Mouse (Mus musculus): Measurements from ENCODE around the gene Vat1l. TPM values are rescaled to one million over a fixed set of nuclear protein-coding genes. Genes with fewer than 3 reads are reported as not detected.

The Vat1l gene
- polyA plus RNA-seq, 1 experiment from 2014 or later: 2.0 TPM

DNA sequence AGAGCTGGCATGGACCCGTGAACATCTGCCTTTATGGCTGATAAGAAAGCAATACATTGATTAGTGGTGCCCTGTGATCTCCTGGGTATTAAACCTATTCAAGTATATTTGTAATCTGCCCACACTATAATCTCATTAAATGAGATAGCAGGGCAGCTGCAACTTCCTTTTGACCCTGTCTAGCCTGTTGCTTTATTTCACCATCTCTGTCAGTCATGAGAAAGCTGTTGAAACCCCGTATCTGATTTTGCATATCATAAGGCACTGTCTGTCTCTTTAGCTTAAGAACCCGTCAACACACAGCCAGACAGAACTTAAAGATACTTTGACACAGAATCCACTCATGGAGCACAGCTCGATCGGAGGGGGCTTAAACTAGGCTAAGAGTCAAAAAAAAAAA is 213.1 kb downstream of the Vat1l start:
- no peak overlapping the region for H3K4me2 ChIP-seq (replicated peaks; ENCODE audit: low read depth)
- no peaks in the 10 kb centered on the region for H3K9me3 ChIP-seq (ENCODE audit: control insufficient read depth, low read length)
- no peaks in the 10 kb centered on the region for H3K36me3 ChIP-seq (ENCODE audit: control insufficient read depth, insufficient read depth, low read length)
- TF ChIP-seq CTCF (IDR thresholded peaks at IDR 0.05; ENCODE audit: low read depth): no peak
- no peak for TF ChIP-seq EP300 (optimal IDR thresholded peaks at IDR 0.05)
- H3K4me3 ChIP-seq (ENCODE audit: low read depth, low read length): no peak overlapping the region
- 86% methylated on average over 5 of the region's 5 CpGs for WGBS
- ATAC-seq (ENCODE audit: low FRiP score, low TSS enrichment): no peak
- DNase-seq (ENCODE audit: low spot score): no peak
- no peaks in the 10 kb centered on the region for H3K4me1 ChIP-seq (replicated peaks; ENCODE audit: control insufficient read depth, insufficient read depth)
- no peaks in the 10 kb centered on the region for H3K27me3 ChIP-seq (ENCODE audit: control insufficient read depth, insufficient read depth, low read length)
- no peak overlapping the region for H3K9ac ChIP-seq (ENCODE audit: low read length)
- no peak overlapping the region for H3K27ac ChIP-seq (replicated peaks)

DNA sequence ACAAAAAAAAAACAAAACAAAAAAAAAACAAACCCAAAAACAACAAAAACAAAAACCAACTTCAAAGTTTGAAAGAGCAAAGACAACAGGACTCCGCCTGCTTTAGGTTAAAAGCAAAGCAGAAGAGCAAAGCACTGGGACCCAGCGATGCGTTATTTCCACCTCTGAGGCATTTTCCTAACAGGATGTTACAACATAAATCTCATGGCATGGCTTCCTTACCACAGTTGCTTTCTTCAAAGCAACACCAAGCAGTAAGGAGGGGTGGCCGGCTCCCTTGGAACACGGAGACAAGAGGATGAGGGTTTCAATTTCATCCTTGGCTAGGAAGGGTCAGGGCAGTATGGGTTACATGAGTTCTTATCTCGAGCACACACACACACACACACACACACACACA is 213.5 kb downstream of the Vat1l start:
- Histone ChIP-seq H3K9ac (ENCODE audit: low read length) (no peak overlapping the region), H3K4me1 (replicated peaks; ENCODE audit: control insufficient read depth, insufficient read depth) (no peaks in the 10 kb centered on the region), H3K36me3 (ENCODE audit: control insufficient read depth, insufficient read depth, low read length) (no peaks in the 10 kb centered on the region), H3K27ac (replicated peaks) (no peak overlapping the region), H3K4me2 (replicated peaks; ENCODE audit: low read depth) (no peak overlapping the region), H3K4me3 (ENCODE audit: low read depth, low read length) (no peak overlapping the region), H3K9me3 (ENCODE audit: control insufficient read depth, low read length) (no peaks in the 10 kb centered on the region), H3K27me3 (ENCODE audit: control insufficient read depth, insufficient read depth, low read length) (no peaks in the 10 kb centered on the region)
- 61% methylated on average over 6 of the region's 6 CpGs for WGBS
- ATAC-seq (ENCODE audit: low FRiP score, low TSS enrichment) (no peak), DNase-seq (ENCODE audit: low spot score) (no peak)
- no peak for TF ChIP-seq CTCF (IDR thresholded peaks at IDR 0.05; ENCODE audit: low read depth)
- no peak for TF ChIP-seq EP300 (optimal IDR thresholded peaks at IDR 0.05)

DNA sequence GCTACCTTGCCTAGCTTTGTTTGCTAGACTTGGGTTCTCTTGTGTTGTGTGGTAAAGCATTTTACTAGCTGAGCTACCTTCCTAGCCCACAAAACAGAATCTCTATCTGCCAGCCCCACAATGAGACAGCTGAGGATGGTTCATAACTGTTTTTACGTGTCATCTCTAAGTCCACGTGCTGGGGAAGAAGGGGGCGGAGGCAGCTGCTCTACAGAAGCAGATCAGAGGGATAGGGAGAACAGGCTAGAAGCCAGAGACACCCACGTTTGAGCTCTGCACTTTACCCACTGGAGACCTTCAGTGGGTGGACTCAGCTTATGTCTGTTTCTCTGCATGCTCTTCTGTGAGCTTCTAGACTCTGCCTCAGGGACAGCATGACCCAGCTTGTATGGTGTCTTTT is 216.1 kb downstream of the Vat1l start:
- no peaks in the 10 kb centered on the region for H3K36me3 ChIP-seq (ENCODE audit: control insufficient read depth, insufficient read depth, low read length)
- WGBS: 67% methylated on average over 4 of the region's 4 CpGs
- no peak for TF ChIP-seq EP300 (optimal IDR thresholded peaks at IDR 0.05)
- TF ChIP-seq CTCF (IDR thresholded peaks at IDR 0.05; ENCODE audit: low read depth): no peak
- H3K27ac ChIP-seq (replicated peaks): no peak overlapping the region
- no peak for DNase-seq (ENCODE audit: low spot score)
- H3K4me2 ChIP-seq (replicated peaks; ENCODE audit: low read depth): no peak overlapping the region
- H3K9me3 ChIP-seq (ENCODE audit: control insufficient read depth, low read length): no peaks in the 10 kb centered on the region
- no peak overlapping the region for H3K4me3 ChIP-seq (ENCODE audit: low read depth, low read length)
- no peak overlapping the region for H3K9ac ChIP-seq (ENCODE audit: low read length)
- H3K4me1 ChIP-seq (replicated peaks; ENCODE audit: control insufficient read depth, insufficient read depth): no peaks in the 10 kb centered on the region
- H3K27me3 ChIP-seq (ENCODE audit: control insufficient read depth, insufficient read depth, low read length): no peaks in the 10 kb centered on the region
- ATAC-seq (ENCODE audit: low FRiP score, low TSS enrichment): no peak

Other genes starting within 250 kb of the Vat1l start
- 19.9 and 20.4 TPM in 2 replicates for gene Nudt7, start 72.1 kb upstream of the Vat1l start, polyA plus RNA-seq (2015; fragmentation: Nextera tagmentation; extraction: Ambion mirVana)
- not detected in 2 replicates for gene Clec3a, start 212.5 kb downstream of the Vat1l start, polyA plus RNA-seq (2015; fragmentation: Nextera tagmentation; extraction: Ambion mirVana)
- 9.2 and 10.2 TPM in 2 replicates for gene Wwox, start 234.0 kb downstream of the Vat1l start, polyA plus RNA-seq (2015; fragmentation: Nextera tagmentation; extraction: Ambion mirVana)